Mouse (Mus musculus) bone marrow, adult 2 months (tissue): ENCODE results near the gene Eif5.

Experiments used
- CTCF ChIP-seq: fragments of 200-500 bp; IDR thresholded peaks from 2 replicates; pipeline ENCODE4 v1.5.1; 2011; ENCODE audit warnings: low read length, control low read depth; ENCODE audit not compliant: control insufficient read depth, insufficient read depth
- POLR2A ChIP-seq: fragments of 200-500 bp; IDR thresholded peaks from 2 replicates; pipeline ENCODE4 v1.6.1; 2011; ENCODE audit warnings: low read depth, mild to moderate bottlenecking, control low read depth, low read length, borderline replicate concordance; ENCODE audit not compliant: control insufficient read depth

DNA sequence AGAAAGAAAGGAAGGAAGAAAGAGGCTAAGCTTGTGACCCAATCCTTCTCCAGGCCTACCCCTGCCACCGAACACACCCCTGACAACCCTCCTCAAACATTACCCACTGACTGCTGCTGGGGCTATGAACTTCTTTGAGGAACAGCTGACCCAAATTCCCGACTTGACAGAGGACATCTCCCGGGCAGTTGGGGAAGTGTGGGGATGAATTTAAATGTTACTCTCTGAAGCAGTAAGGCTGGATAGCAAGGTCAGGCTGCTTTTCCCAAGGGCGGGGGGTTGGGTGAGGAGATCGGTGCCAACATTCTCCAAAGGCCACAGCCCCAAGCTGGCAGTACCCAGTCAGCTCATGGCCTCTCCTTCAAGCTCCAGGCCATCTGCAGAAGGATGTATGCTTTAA, 24.1 kb upstream of the Eif5 start:
- TF ChIP-seq CTCF, result no peak
- no peak for TF ChIP-seq POLR2A
